Mouse (Mus musculus): ENCODE measurements at regions not wholly inside any gene's neighbourhood (a gene's known extent, or its start where the extent isn't known, plus 50 kb on each side); places are given as distances from the start of the nearest gene placed in this dataset.

DNA sequence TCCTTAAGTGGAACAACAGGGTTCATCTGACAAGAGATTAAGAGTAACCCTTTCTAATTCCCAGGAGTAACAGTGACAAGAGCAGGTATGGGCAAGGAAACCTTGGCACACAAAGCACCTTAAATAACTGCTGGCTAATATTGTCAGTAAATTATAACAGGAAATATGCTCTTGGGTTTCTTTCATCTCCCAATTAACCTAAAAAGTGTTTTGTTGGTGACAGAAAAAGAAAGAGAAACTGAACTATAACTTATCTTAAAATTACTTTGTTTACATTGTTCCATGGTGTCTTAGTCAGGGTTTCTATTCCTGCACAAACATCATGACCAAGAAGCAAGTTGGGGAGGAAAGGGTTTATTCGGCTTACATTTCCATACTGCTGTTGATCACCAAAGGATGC is 170.0 kb upstream of the Ngly1 start:
- no peak for TF ChIP-seq CTCF (conservative IDR thresholded peaks at IDR 0.05; ENCODE audit: low read length)
- no peak for TF ChIP-seq NANOG (IDR thresholded peaks at IDR 0.05; ENCODE audit: borderline replicate concordance, low read length)
- no peak for TF ChIP-seq POU5F1 (IDR thresholded peaks at IDR 0.05; ENCODE audit: borderline replicate concordance, low read length)
